Mouse (Mus musculus) bone marrow, adult 2 months (tissue): ENCODE results near the gene Rtca.

Experiments
- CTCF ChIP-seq: fragments of 200-500 bp; IDR thresholded peaks from 2 replicates; pipeline ENCODE4 v1.5.1; 2011; ENCODE audit warnings: low read length, control low read depth; ENCODE audit not compliant: control insufficient read depth, insufficient read depth
- POLR2A ChIP-seq: fragments of 200-500 bp; IDR thresholded peaks from 2 replicates; pipeline ENCODE4 v1.6.1; 2011; ENCODE audit warnings: low read depth, mild to moderate bottlenecking, control low read depth, low read length, borderline replicate concordance; ENCODE audit not compliant: control insufficient read depth

DNA sequence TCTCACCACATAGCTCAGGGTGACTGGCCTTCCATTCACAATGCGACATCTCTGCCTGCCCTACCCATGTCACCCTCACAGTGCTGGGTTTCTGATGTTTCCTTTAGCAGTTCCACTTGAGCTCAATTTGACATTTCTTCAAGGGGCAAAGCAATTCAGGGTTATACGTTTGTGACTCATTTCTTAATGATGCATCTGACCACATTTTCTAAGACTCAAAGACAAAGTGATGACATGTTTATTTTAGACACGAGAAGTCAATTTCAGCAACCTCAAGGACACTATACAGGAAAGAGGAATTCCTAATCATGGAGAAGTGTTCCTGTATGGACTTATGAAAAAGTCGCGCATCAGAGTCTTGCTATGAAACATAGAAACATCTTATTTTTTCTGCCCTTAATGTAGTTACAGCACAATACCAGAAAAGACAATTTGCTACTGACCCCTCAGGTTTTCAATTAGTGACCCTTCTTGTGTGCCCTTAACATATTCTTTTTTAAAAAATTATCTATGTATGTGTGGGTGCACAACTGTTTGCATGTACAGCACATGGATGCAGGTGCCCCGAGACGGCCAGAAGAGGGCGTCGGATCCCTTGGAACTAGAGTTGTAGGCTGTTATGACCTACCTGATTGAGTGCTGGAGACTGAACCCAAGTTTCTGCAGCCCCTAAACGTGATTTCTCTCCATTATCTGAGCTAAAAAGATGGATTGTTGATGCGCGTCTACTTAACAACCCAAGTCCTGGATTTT is 4.3 kb upstream of the Rtca start:
- peak; percentile 35; the same call in 1 of the 2 replicates for TF ChIP-seq CTCF
- no peak for TF ChIP-seq POLR2A
